Mouse (Mus musculus) brain, embryonic 14.5 days (tissue): Measurements from ENCODE around the gene Taf9.

Experiments used
- CTCF ChIP-seq: fragments of 200-500 bp; IDR thresholded peaks from 2 replicates; pipeline ENCODE4 v1.5.1; 2012; ENCODE audit warnings: inconsistent platforms, mild to moderate bottlenecking, moderate library complexity, borderline replicate concordance; ENCODE audit not compliant: insufficient read depth, insufficient read length; ENCODE audit errors: extremely low read depth
- POLR2A ChIP-seq: fragments of 200-500 bp; IDR thresholded peaks from 2 replicates; pipeline ENCODE4 v1.6.1; 2012; ENCODE audit warnings: mild to moderate bottlenecking, inconsistent platforms, borderline replicate concordance; ENCODE audit not compliant: poor library complexity, insufficient read depth, insufficient read length, severe bottlenecking; ENCODE audit errors: extremely low read depth

- TF ChIP-seq POLR2A (no peak), CTCF (no peak)
Measured at GRCm38 (mm10) chr13:100602239-100602902, 49.0 kb upstream of the Taf9 start.
